Mouse (Mus musculus): ENCODE results near the gene Heyl.

DNA sequence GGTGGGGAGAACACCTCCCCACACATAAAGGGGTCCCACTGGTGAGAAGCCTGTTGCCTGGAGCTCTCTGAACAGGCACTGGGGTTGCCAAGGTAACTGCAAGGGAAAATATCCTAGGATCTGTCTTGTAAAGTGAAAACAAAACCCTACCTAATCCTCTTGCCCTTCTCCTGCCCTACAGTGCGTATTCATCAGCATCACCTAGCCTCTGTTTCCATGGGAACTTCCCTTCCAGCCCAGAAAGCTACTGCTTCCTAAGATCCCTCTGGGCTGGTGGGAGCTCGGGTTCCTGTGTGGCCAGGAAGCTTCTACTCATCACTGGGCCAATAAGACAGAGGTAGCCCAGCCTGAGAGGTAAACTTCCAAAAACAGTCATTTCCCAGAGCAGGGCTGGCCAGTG lies 21.0 kb upstream of the Heyl start:
- TF ChIP-seq POLR2A (IDR thresholded peaks at IDR 0.05; ENCODE audit: control insufficient read depth, extremely low read depth, insufficient read depth, low read length, poor library complexity) = no peak
- TF ChIP-seq CTCF (IDR thresholded peaks at IDR 0.05; ENCODE audit: borderline replicate concordance, control insufficient read depth, extremely low read depth, insufficient read depth, low read length, poor library complexity) = no peak

All from thymus, adult 2 months (tissue).